Mouse (Mus musculus) liver, adult (tissue): ENCODE measurements around the gene AI413582.

ENCODE experiments used
- GATA4 ChIP-seq: IDR thresholded peaks from 2 replicates; pipeline ENCODE4 v1.6.1; 2014; ENCODE audit warnings: mild to moderate bottlenecking, low read length; ENCODE audit not compliant: insufficient replicate concordance

Gene AI413582

DNA sequence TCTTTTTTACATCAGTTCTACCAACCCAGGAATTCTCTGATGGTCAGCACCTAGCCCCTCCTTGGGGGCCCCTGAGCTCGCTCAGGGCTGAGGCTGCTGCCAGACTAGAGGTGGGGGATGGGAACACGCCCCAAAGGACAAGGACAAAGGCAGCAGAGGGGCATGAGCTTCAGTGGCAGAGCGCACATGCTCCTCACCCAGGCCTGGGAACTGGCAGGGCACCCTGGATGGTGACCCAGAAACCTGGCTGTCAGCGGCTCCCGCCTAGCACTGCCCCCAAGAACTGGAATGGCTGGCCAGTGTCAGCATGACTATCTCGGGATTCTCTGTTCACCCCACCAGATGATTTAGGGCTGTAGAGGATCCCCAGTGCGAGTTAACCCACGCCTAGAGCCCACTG lies 16.3 kb downstream of the AI413582 start:
- no peak for TF ChIP-seq GATA4

- TF ChIP-seq GATA4, result no peak; the same call in 1 of the 2 replicates
Measured at GRCm38 (mm10) chr17:27547253-27547868, 18.2 kb downstream of the AI413582 start.

DNA sequence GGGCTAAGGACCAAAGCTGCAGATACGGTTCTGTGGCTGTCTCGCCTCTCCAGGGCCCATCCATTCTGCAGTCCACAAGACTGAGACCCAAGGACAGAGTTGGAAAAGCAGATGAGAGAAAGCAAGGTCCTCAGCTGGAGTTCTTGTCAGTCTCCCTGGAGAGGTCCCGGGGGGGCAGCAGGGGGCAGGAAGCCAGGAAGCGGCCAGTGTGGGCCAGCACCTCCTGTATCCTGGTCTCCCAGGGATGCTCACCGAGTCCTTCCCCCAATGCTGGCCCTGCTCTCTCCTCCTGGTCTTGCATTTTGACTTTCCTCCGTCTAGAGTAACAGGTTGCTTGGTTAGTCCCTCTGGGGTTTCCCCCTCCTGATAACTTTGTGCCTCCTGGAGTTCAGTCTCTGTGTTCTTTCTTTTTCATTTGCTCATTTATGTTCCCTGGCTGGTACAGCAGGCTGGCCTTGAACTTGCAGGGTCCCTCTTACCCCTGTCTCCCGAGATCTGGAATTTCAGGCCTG lies 18.9 kb downstream of the AI413582 start:
- TF ChIP-seq GATA4, result no peak

GRCm38 (mm10) chr17:27545991-27546390 lies 19.6 kb downstream of the AI413582 start:
- TF ChIP-seq GATA4, result no peak

DNA sequence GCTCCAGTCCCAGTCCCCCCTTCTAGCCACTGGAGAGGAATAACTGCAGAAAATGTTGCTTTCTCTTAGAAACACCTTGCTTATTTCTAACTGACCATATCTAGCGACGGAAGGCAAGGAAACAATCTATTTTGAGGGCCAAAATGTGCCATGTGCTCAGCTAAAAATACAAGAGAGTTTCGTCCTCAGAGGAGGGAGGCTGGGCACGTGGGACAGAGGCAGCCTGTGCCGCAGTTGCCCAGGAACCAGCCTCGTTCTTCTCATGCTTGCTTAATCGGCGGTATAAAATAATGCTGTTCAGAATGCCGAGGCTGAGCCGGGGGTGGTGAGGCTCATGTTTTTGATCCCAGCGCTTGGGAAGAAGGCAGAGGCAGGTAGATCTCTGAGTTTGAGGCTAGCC lies 21.0 kb downstream of the AI413582 start:
- TF ChIP-seq GATA4, result no peak

- TF ChIP-seq GATA4, result no peak
Measured at GRCm38 (mm10) chr17:27541984-27542383, 23.6 kb downstream of the AI413582 start.

- TF ChIP-seq GATA4, result no peak
Measured at GRCm38 (mm10) chr17:27541261-27541660, 24.3 kb downstream of the AI413582 start.

- TF ChIP-seq GATA4, result no peak
Measured at GRCm38 (mm10) chr17:27534718-27535117, 30.8 kb downstream of the AI413582 start.

GRCm38 (mm10) chr17:27533354-27533753 lies 32.2 kb downstream of the AI413582 start:
- no peak for TF ChIP-seq GATA4

DNA sequence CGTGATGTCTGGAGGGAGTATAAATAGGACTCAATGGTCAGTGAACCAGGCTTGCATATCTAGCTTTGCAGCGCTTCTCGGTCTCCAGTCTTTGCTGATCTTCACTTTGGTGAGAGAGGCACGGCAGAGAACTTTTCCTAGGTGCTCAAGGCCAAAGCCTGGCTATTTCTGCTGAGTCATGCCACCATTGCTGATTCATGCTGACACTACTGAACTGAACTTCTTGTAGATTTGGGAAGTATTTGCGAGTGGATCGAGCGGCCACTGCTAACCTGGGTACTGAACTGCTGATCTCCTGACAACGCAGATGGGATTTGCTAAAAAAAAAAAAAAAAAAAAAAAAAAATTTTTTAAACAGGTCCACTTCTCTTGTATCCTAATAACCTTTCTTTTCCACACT lies 33.5 kb downstream of the AI413582 start:
- TF ChIP-seq GATA4, result no peak

DNA sequence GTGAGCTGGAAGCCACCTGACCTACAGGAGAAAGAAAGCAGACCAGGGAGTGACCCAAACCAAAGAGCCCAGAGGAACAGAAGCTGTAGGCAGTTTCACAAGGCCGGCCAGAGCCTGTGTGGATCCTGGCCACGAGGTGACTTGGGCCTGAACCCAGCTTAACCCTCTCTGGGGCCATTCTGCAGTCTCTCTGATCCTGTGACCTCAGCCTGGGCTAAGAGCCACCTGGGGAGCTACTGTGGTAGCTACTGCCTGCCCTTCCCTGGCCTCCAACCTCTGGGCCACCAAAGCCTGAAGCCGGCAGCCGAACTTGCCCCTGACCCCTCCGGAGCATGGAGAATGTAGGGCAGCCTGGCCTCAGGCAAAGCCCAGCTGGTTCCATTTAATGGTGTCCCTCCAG lies 36.8 kb downstream of the AI413582 start:
- TF ChIP-seq GATA4, result no peak

- no peak for TF ChIP-seq GATA4
Measured at GRCm38 (mm10) chr17:27528030-27528429, 37.5 kb downstream of the AI413582 start.

GRCm38 (mm10) chr17:27527188-27527587 lies 38.4 kb downstream of the AI413582 start:
- no peak for TF ChIP-seq GATA4

DNA sequence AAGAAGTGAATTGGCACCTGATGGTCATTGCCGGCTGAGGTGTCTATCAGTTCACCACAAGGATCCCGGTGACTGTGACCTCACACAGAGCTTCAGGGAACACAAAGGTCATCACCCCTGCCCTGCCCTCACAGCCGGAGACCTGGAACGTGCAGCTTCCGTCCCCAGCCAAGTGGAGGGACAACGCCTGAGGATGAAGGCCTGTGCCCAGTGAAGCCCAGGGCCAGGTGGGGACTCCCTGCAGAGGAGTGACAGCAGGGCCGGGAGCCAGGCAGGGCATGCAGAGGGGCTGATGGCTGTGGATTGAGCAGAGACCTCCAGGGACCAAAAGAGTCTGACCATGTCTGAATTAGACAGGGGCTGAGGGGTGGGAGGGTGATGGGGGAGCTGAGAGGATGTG lies 42.4 kb downstream of the AI413582 start:
- TF ChIP-seq GATA4, result no peak

DNA sequence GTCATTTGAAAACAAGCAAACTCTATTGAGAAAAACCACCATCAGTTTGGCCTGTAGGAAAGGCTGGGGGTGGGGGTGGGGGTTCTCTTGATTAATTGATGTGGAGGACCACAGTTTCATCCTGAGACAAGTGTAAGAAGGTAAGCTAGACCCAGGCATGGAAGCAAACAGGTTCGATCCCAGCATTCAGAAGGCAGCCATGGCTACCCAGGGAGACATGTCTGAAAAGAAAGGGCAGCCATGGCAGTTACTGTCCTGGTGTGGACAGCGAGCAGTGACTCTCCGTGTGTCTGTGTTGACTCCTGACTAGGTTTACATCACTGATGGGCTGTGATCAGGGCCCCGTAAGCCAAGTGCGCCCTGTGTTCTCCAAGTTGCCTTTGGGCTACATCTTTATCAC lies 44.3 kb downstream of the AI413582 start, which contains the start of gene Grm4:
Grm4 (minus strand) TSS at position 101 of the 400 bp plus-strand sequence.
- TF ChIP-seq GATA4, result no peak

GRCm38 (mm10) chr17:27520557-27520956 lies 45.0 kb downstream of the AI413582 start:
- no peak for TF ChIP-seq GATA4
